Comparison of ENCODE assay signal across 13 mouse cellular contexts in the genomic region with DNA sequence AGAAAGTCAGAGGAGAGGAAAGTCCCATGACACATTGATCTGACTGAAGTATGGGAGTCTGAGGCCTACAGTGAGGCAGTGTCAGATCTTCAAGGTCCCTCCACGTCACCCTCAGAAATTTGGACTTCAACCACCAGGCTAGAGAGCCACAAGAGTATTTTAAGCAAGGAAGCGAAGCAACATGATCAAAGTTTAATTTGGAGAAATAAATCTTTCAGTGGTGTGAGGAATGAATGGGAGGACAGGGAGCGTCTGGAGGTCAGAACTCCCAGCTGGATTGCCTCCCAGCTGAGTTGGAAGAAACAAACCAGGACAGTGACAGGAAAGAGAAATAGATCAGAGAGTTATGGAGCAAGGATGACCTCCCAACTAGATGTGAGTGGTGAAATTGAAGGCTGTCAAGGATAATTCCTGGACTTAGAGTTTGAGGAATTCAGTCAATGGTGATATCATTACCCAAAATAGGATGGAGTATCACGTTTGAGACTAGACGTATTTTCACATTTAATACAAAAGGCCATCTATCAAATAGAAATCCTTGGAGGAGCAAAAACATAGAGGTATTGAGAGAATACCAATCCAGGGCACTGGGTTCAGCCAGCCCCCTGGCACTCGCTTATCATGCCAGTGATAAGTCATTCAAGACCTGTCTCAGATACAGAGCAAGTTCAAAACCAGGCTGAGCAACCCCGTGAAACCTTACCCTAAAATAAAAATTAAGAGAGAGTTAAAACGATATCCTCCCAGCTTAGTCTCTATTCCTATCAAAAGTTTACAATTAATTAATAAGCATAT.
DNase-seq lines count a peak whose midpoint lies in the region; ATAC-seq and TF ChIP-seq lines count a peak whose summit lies in the region.
"Had no signal": no experiment of that assay in that cellular context is flagged by ENCODE, and none has a peak within 500 bp of the region (broad histone marks: within the 10 kb centered on the region; RNA-seq: fewer than 3 reads in every experiment).

No protein-coding gene starts in this region.

- CTCF ChIA-PET in Patski (lab: Charles Lee): interaction anchor here (1.2 kb wide), 1 partner anchor 15 kb away, joined by 4 read pairs; no protein-coding TSS in a partner anchor

- H3K27me3 ChIP-seq in Patski: no peaks in the 10 kb centered on the region
- H3K27me3 ChIP-seq in kidney, embryonic 15.5 days: no peaks in the 10 kb centered on the region
- no peaks in the 10 kb centered on the region for H3K27me3 ChIP-seq in lung, postnatal 0 days (replicated peaks; ENCODE audit: insufficient read depth, low read length)
- H3K27me3 ChIP-seq in liver, embryonic 11.5 days (replicated peaks; ENCODE audit: control insufficient read depth, insufficient read depth, low read length): no peaks in the 10 kb centered on the region
- H3K27me3 ChIP-seq: hindbrain, embryonic 12.5 days; limb, embryonic 15.5 days had no signal

- DNase-seq in adrenal gland, adult 2 months: peak; percentile 54
- no peak for DNase-seq in adrenal gland, adult 18-20 months (ENCODE audit: low spot score in 2 of 2)
- DNase-seq in Patski (ENCODE audit: low read depth, low spot score): peak; percentile 50
- DNase-seq in lung, postnatal 0 days (ENCODE audit: low spot score): peak; percentile 79
- DNase-seq in layer of hippocampus, postnatal 10 days (ENCODE audit: low spot score in 2 of 2): no peak
- no peak for DNase-seq in frontal cortex, adult 2 months (ENCODE audit: extremely low spot score in 1 of 2, low spot score in 1 of 2)
- DNase-seq in liver, embryonic 11.5 days (ENCODE audit: low spot score): no peak
- DNase-seq: cerebellum, adult 18-20 months had no signal

- no peak for TF ChIP-seq CTCF in Patski (IDR thresholded peaks at IDR 0.05)
- no peak for TF ChIP-seq CTCF in lung, postnatal 0 days (IDR thresholded peaks at IDR 0.05)

- no peak overlapping the region for H3K9ac ChIP-seq in kidney, embryonic 15.5 days
- H3K9ac ChIP-seq in lung, postnatal 0 days (replicated peaks; ENCODE audit: low read depth): no peak overlapping the region
- H3K9ac ChIP-seq in liver, embryonic 11.5 days (ENCODE audit: low read depth, low read length): no peak overlapping the region
- H3K9ac ChIP-seq: hindbrain, embryonic 12.5 days; limb, embryonic 15.5 days had no signal

- peak; percentile 48 for TF ChIP-seq EP300 in lung, postnatal 0 days (IDR thresholded peaks at IDR 0.05)

- peaks cover 29% of the 10 kb centered on the region for H3K4me1 ChIP-seq in kidney, embryonic 15.5 days
- no peaks in the 10 kb centered on the region for H3K4me1 ChIP-seq in lung, postnatal 0 days (ENCODE audit: insufficient read depth, low read depth, low read length)
- H3K4me1 ChIP-seq in liver, embryonic 11.5 days (replicated peaks; ENCODE audit: control insufficient read depth, insufficient read depth, low read length): no peaks in the 10 kb centered on the region
- H3K4me1 ChIP-seq: hindbrain, embryonic 12.5 days; limb, embryonic 15.5 days had no signal

- no peak overlapping the region for H3K27ac ChIP-seq in kidney, embryonic 15.5 days
- H3K27ac ChIP-seq in lung, postnatal 0 days (ENCODE audit: low read length): no peak overlapping the region
- no peak overlapping the region for H3K27ac ChIP-seq in liver, embryonic 11.5 days (ENCODE audit: low read depth, low read length)
- H3K27ac ChIP-seq: hindbrain, embryonic 12.5 days; left cerebral cortex, adult 2 months; limb, embryonic 15.5 days had no signal

- H3K4me2 ChIP-seq in kidney, embryonic 15.5 days: no peak overlapping the region
- no peak overlapping the region for H3K4me2 ChIP-seq in lung, postnatal 0 days (replicated peaks; ENCODE audit: low read depth, low read length)
- H3K4me2 ChIP-seq in liver, embryonic 11.5 days: no peak overlapping the region
- H3K4me2 ChIP-seq: heart, embryonic 11.5 days; hindbrain, embryonic 12.5 days; limb, embryonic 15.5 days had no signal

- POLR2A ChIA-PET in Patski (lab: Charles Lee): no interaction called here

- H3K9me3 ChIP-seq in kidney, embryonic 15.5 days (replicated peaks): no peaks in the 10 kb centered on the region
- no peaks in the 10 kb centered on the region for H3K9me3 ChIP-seq in lung, postnatal 0 days (ENCODE audit: low read length)
- no peaks in the 10 kb centered on the region for H3K9me3 ChIP-seq in liver, embryonic 11.5 days (ENCODE audit: control insufficient read depth, low read length)
- H3K9me3 ChIP-seq: hindbrain, embryonic 12.5 days; limb, embryonic 15.5 days had no signal

- ATAC-seq in Patski: no peak
- peak; percentile 91 for ATAC-seq in kidney, embryonic 15.5 days (replicated peaks; ENCODE audit: low FRiP score)
- peak; percentile 91 for ATAC-seq in lung, postnatal 0 days
- ATAC-seq in liver, embryonic 11.5 days (replicated peaks; ENCODE audit: low FRiP score): no peak

- 26% methylated on average over 8 of the region's 8 CpGs for WGBS in kidney, embryonic 15.5 days
- WGBS in lung, postnatal 0 days: 43% methylated on average over 8 of the region's 8 CpGs
- WGBS in liver, embryonic 11.5 days: 67% methylated on average over 8 of the region's 8 CpGs

- H3K4me3 ChIP-seq in kidney, embryonic 15.5 days (replicated peaks): no peak overlapping the region
- no peak overlapping the region for H3K4me3 ChIP-seq in lung, postnatal 0 days (ENCODE audit: low read depth, low read length)
- no peak overlapping the region for H3K4me3 ChIP-seq in liver, embryonic 11.5 days (ENCODE audit: low read depth, low read length)
- H3K4me3 ChIP-seq: hindbrain, embryonic 12.5 days; left cerebral cortex, adult 2 months; limb, embryonic 15.5 days had no signal

- no peaks in the 10 kb centered on the region for H3K36me3 ChIP-seq in kidney, embryonic 15.5 days
- no peaks in the 10 kb centered on the region for H3K36me3 ChIP-seq in lung, postnatal 0 days (ENCODE audit: insufficient read depth, low read length)
- no peaks in the 10 kb centered on the region for H3K36me3 ChIP-seq in liver, embryonic 11.5 days (ENCODE audit: control insufficient read depth, insufficient read depth, low read length)
- H3K36me3 ChIP-seq: hindbrain, embryonic 12.5 days; limb, embryonic 15.5 days had no signal

- in situ Hi-C loops in Patski (cut with MboI; ENCODE audit: low pct_unique_long_range_greater_than_20kb): no loop called here

Comparison
In these comparisons a context has a peak if more than half of its experiments do, and no peak if none do; other contexts are left out.
1. DNase-seq: peak in adrenal gland, adult 2 months (single experiment), Patski (single experiment) and lung, postnatal 0 days (single experiment); none in adrenal gland, adult 18-20 months (0 of 2), layer of hippocampus, postnatal 10 days (0 of 2), frontal cortex, adult 2 months (0 of 2) and liver, embryonic 11.5 days (single experiment).
2. ATAC-seq: peak in kidney, embryonic 15.5 days (single experiment) and lung, postnatal 0 days (single experiment); none in Patski (single experiment) and liver, embryonic 11.5 days (single experiment).